17 mouse cellular contexts compared by ENCODE assay signal in the genomic region with DNA sequence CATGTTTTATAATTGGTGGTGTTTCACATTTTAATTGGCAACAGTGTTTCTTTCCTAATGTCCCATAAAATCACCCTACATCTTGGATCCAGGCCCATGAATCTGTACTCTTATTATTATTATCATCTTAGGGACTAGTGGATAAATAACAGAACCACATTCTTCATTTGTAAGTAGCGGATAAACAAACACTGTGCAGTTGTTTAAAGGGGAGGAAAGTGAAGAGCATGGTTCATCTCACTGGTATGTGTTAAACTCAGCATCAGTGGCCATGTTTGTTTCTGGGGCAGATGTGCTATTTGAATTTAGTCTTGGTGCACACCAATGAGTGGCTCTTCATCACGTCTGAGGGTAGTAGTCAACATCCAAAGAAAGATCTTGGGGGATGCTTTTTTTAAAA.
DNase-seq lines count a peak whose midpoint lies in the region; ATAC-seq and TF ChIP-seq lines count a peak whose summit lies in the region.
"Had no signal": no experiment of that assay in that cellular context is flagged by ENCODE, and none has a peak within 500 bp of the region (broad histone marks: within the 10 kb centered on the region; RNA-seq: fewer than 3 reads in every experiment).

No protein-coding gene starts in this region.

- ATAC-seq in forebrain, postnatal 0 days: no peak
- ATAC-seq in forebrain, embryonic 12.5 days (ENCODE audit: low FRiP score): no peak
- no peak for ATAC-seq in kidney, postnatal 0 days (replicated peaks; ENCODE audit: low FRiP score, low read depth)
- ATAC-seq in kidney, embryonic 14.5 days (ENCODE audit: low FRiP score, low TSS enrichment): no peak
- ATAC-seq in lung, embryonic 14.5 days (ENCODE audit: insufficient read depth): peak; percentile 51; the same call in 1 of the 2 replicates
- no peak for ATAC-seq in neural tube, embryonic 15.5 days (ENCODE audit: low FRiP score)
- ATAC-seq: CD4-positive, CD25-positive, alpha-beta regulatory T cell, adult 4 months; forebrain, embryonic 14.5 days had no signal

- no peaks in the 10 kb centered on the region for H3K9me3 ChIP-seq in forebrain, postnatal 0 days (ENCODE audit: low read length)
- H3K9me3 ChIP-seq in forebrain, embryonic 12.5 days: no peaks in the 10 kb centered on the region
- H3K9me3 ChIP-seq in kidney, postnatal 0 days (replicated peaks; ENCODE audit: low read length): no peaks in the 10 kb centered on the region
- no peaks in the 10 kb centered on the region for H3K9me3 ChIP-seq in kidney, embryonic 14.5 days (ENCODE audit: control insufficient read depth, low read length)
- H3K9me3 ChIP-seq in lung, embryonic 14.5 days (ENCODE audit: low read depth, low read length): peaks cover 2% of the 10 kb centered on the region; the same call in 1 of the 2 replicates
- no peaks in the 10 kb centered on the region for H3K9me3 ChIP-seq in neural tube, embryonic 15.5 days (replicated peaks)
- H3K9me3 ChIP-seq: embryonic facial prominence, embryonic 10.5 days; G1E; heart, embryonic 10.5 days had no signal

- H3K27me3 ChIP-seq in forebrain, postnatal 0 days (ENCODE audit: insufficient read depth, low read length): no peaks in the 10 kb centered on the region
- H3K27me3 ChIP-seq in forebrain, embryonic 12.5 days: no peaks in the 10 kb centered on the region
- H3K27me3 ChIP-seq in kidney, postnatal 0 days (ENCODE audit: insufficient read depth, low read length): no peaks in the 10 kb centered on the region
- H3K27me3 ChIP-seq in kidney, embryonic 14.5 days (ENCODE audit: control insufficient read depth, insufficient read depth, low read length): no peaks in the 10 kb centered on the region
- no peaks in the 10 kb centered on the region for H3K27me3 ChIP-seq in lung, embryonic 14.5 days (ENCODE audit: insufficient read depth, low read length)
- no peaks in the 10 kb centered on the region for H3K27me3 ChIP-seq in neural tube, embryonic 15.5 days (replicated peaks)

- 84% methylated on average over 2 of the region's 2 CpGs for WGBS in forebrain, postnatal 0 days
- WGBS in forebrain, embryonic 12.5 days: 94% methylated on average over 2 of the region's 2 CpGs
- WGBS in kidney, postnatal 0 days: 68% methylated on average over 2 of the region's 2 CpGs
- 74% methylated on average over 2 of the region's 2 CpGs for WGBS in kidney, embryonic 14.5 days
- 51% methylated on average over 2 of the region's 2 CpGs for WGBS in lung, embryonic 14.5 days
- WGBS in neural tube, embryonic 15.5 days: 88% methylated on average over 2 of the region's 2 CpGs

- 0 out of 2 replicates have a peak overlapping the region, but pooled peaks have one; percentile 9 for H3K27ac ChIP-seq in forebrain, postnatal 0 days (ENCODE audit: low read depth, low read length)
- no peak overlapping the region for H3K27ac ChIP-seq in forebrain, embryonic 12.5 days
- H3K27ac ChIP-seq in kidney, postnatal 0 days: no peak overlapping the region
- H3K27ac ChIP-seq in kidney, embryonic 14.5 days (ENCODE audit: low read depth, low read length): no peak overlapping the region
- peak overlapping the region; percentile 8; the same call in 1 of the 2 replicates for H3K27ac ChIP-seq in lung, embryonic 14.5 days (ENCODE audit: low read depth)
- H3K27ac ChIP-seq in neural tube, embryonic 15.5 days (replicated peaks): 0 out of 2 replicates have a peak overlapping the region, but pooled peaks have one; percentile 9
- H3K27ac ChIP-seq: embryonic facial prominence, embryonic 10.5 days had no signal

- H3K36me3 ChIP-seq in forebrain, postnatal 0 days (ENCODE audit: insufficient read depth): no peaks in the 10 kb centered on the region
- no peaks in the 10 kb centered on the region for H3K36me3 ChIP-seq in forebrain, embryonic 12.5 days (replicated peaks)
- no peaks in the 10 kb centered on the region for H3K36me3 ChIP-seq in kidney, postnatal 0 days (ENCODE audit: insufficient read depth, low read length)
- H3K36me3 ChIP-seq in kidney, embryonic 14.5 days (ENCODE audit: control insufficient read depth, insufficient read depth, low read length): no peaks in the 10 kb centered on the region
- H3K36me3 ChIP-seq in lung, embryonic 14.5 days (ENCODE audit: insufficient read depth): no peaks in the 10 kb centered on the region
- H3K36me3 ChIP-seq in neural tube, embryonic 15.5 days: no peaks in the 10 kb centered on the region
- H3K36me3 ChIP-seq: embryonic facial prominence, embryonic 10.5 days; G1E; heart, embryonic 10.5 days had no signal

- no peak overlapping the region for H3K4me2 ChIP-seq in forebrain, postnatal 0 days (ENCODE audit: low read depth)
- no peak overlapping the region for H3K4me2 ChIP-seq in forebrain, embryonic 12.5 days
- no peak overlapping the region for H3K4me2 ChIP-seq in kidney, postnatal 0 days (ENCODE audit: low read length)
- no peak overlapping the region for H3K4me2 ChIP-seq in kidney, embryonic 14.5 days (replicated peaks; ENCODE audit: low read depth, low read length)
- H3K4me2 ChIP-seq in lung, embryonic 14.5 days: no peak overlapping the region
- no peak overlapping the region for H3K4me2 ChIP-seq in neural tube, embryonic 15.5 days

- no peak overlapping the region for H3K4me3 ChIP-seq in forebrain, postnatal 0 days (ENCODE audit: low read depth, low read length)
- H3K4me3 ChIP-seq in forebrain, embryonic 12.5 days (replicated peaks): no peak overlapping the region
- H3K4me3 ChIP-seq in kidney, postnatal 0 days (replicated peaks; ENCODE audit: low read depth, low read length): no peak overlapping the region
- no peak overlapping the region for H3K4me3 ChIP-seq in kidney, embryonic 14.5 days (ENCODE audit: low read length)
- no peak overlapping the region for H3K4me3 ChIP-seq in lung, embryonic 14.5 days (ENCODE audit: low read depth, low read length)
- no peak overlapping the region for H3K4me3 ChIP-seq in neural tube, embryonic 15.5 days (replicated peaks)
- H3K4me3 ChIP-seq: embryonic facial prominence, embryonic 10.5 days had no signal

- no peak for TF ChIP-seq CTCF in forebrain, postnatal 0 days (IDR thresholded peaks at IDR 0.05; ENCODE audit: low read depth)
- no peak for TF ChIP-seq CTCF in kidney, postnatal 0 days (IDR thresholded peaks at IDR 0.05; ENCODE audit: low read depth)
- no peak for TF ChIP-seq CTCF in lung, embryonic 14.5 days (IDR thresholded peaks at IDR 0.05; ENCODE audit: low read depth)

- no peak overlapping the region for H3K9ac ChIP-seq in forebrain, postnatal 0 days
- no peak overlapping the region for H3K9ac ChIP-seq in forebrain, embryonic 12.5 days
- H3K9ac ChIP-seq in kidney, postnatal 0 days (ENCODE audit: low read depth, low read length): no peak overlapping the region
- no peak overlapping the region for H3K9ac ChIP-seq in kidney, embryonic 14.5 days (ENCODE audit: low read depth, low read length)
- no peak overlapping the region for H3K9ac ChIP-seq in lung, embryonic 14.5 days
- H3K9ac ChIP-seq in neural tube, embryonic 15.5 days (replicated peaks): no peak overlapping the region

- H3K4me1 ChIP-seq in forebrain, postnatal 0 days (ENCODE audit: insufficient read depth): no peaks in the 10 kb centered on the region
- H3K4me1 ChIP-seq in forebrain, embryonic 12.5 days: no peaks in the 10 kb centered on the region
- no peaks in the 10 kb centered on the region for H3K4me1 ChIP-seq in kidney, postnatal 0 days (replicated peaks; ENCODE audit: insufficient read depth, low read length)
- H3K4me1 ChIP-seq in kidney, embryonic 14.5 days (ENCODE audit: control insufficient read depth, insufficient read depth, low read length): no peaks in the 10 kb centered on the region
- H3K4me1 ChIP-seq in lung, embryonic 14.5 days (ENCODE audit: insufficient read depth): peaks cover 17% of the 10 kb centered on the region; the same call in 1 of the 2 replicates
- H3K4me1 ChIP-seq in neural tube, embryonic 15.5 days: 0 out of 2 replicates have a peak, but pooled peaks cover 2% of the 10 kb centered on the region
- H3K4me1 ChIP-seq: embryonic facial prominence, embryonic 10.5 days had no signal

- DNase-seq in forebrain, postnatal 0 days: no peak
- DNase-seq in kidney, postnatal 0 days (ENCODE audit: low spot score): peak; percentile 28
- no peak for DNase-seq in lung, embryonic 14.5 days
- DNase-seq in lung, postnatal 36 days: no peak
- no peak for DNase-seq in neural tube, embryonic 10.5 days (ENCODE audit: extremely low spot score, low spot score)
- DNase-seq: adrenal gland, adult 8-10 months; B cell, adult 2 months; cerebellum, adult 2 months; gastrocnemius, postnatal 36 days had no signal

Comparison
In these comparisons a context has a peak if more than half of its experiments do, and no peak if none do; other contexts are left out.
1. H3K27ac ChIP-seq: peak in forebrain, postnatal 0 days (single experiment), lung, embryonic 14.5 days (single experiment) and neural tube, embryonic 15.5 days (single experiment); none in forebrain, embryonic 12.5 days (single experiment), kidney, postnatal 0 days (single experiment) and kidney, embryonic 14.5 days (single experiment).